Mouse (Mus musculus): Measurements from ENCODE around the gene Cep83. TPM values are rescaled to one million over a fixed set of nuclear protein-coding genes. Genes with fewer than 3 reads are reported as not detected.

Cep83 gene
- total RNA-seq, 2 experiments from 2014 or later = 32.3 to 34.6 TPM

- no peak for DNase-seq (ENCODE audit: extremely low spot score in 1 of 2, low spot score in 1 of 2)
Observed at GRCm38 (mm10) chr10:94771496-94771895, 83.0 kb downstream of the Cep83 start.

- DNase-seq (ENCODE audit: extremely low spot score in 1 of 2, low spot score in 1 of 2) = no peak
Observed at GRCm38 (mm10) chr10:94777576-94777975, 89.1 kb downstream of the Cep83 start.

DNA sequence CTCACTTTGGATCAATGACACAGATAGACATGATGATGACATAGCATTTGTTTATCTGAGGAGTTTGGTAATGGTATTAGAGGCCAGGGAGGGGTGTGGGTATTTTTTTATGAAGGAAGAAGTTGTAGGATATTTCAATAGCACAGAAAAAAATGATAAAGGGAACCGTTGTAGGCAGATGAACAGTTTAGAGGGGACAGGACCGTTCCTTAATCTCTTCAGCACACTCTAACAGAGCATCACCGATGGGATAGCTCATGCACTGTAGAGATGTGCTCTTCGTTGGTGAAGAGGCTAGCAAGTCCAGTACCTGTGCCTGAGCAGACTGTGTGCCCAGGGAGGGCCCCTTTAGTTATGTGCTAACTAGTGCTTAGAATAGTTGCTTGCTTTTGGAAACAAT lies 90.9 kb downstream of the Cep83 start:
- DNase-seq (ENCODE audit: extremely low spot score in 1 of 2, low spot score in 1 of 2) = no peak

- DNase-seq (ENCODE audit: extremely low spot score in 1 of 2, low spot score in 1 of 2) = no peak
Observed at GRCm38 (mm10) chr10:94780618-94781262, 92.3 kb downstream of the Cep83 start.

DNA sequence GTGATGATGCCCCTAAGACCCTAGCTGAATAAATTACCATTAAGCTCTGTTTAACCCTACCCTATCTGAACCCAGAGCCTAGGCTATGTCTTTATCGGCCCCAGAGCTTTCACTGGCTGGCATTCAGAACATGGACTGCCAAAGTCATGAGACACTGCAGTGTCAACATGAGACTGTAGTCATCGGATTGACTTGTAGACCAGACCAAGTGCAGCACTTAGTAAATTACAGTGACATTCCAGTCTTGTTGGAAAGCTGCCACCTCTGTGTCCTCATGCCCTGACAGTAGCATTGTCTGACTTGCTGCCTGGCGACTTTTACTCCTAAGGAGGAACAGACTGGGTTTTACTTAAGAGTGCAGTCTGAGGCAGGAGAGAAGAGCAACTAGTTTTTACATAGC lies 100.8 kb downstream of the Cep83 start:
- DNase-seq (ENCODE audit: extremely low spot score in 1 of 2, low spot score in 1 of 2) = no peak

GRCm38 (mm10) chr10:94793914-94794313 lies 105.5 kb downstream of the Cep83 start:
- DNase-seq (ENCODE audit: extremely low spot score in 1 of 2, low spot score in 1 of 2) = no peak

DNA sequence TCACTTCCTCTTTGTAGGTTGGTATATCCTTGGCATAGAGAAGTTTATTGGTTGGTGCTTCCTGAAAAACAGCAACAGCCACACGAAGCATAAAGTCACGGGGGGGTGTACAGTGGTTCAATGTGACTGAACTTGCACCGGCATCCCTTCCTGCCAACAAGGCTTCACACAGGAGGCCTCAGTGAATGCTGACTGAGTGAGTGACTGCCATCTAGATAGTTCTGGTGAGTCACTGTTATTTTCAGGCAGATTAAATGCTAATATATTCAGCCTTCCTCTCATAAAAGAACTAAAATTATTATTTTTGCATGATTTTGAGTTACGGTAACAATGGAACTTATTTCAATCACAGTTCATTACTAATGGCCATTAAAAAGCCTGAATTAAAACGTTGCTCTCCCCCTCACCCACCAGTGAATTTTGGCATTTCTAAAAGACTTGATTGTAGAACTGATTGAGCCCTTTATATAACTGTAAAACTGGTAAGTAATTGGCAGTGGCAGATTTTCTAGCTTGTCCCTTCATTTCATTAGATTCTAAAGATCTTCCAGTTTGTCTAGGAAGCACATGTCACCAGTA lies 106.3 kb downstream of the Cep83 start:
- DNase-seq (ENCODE audit: extremely low spot score in 1 of 2, low spot score in 1 of 2) = no peak

DNA sequence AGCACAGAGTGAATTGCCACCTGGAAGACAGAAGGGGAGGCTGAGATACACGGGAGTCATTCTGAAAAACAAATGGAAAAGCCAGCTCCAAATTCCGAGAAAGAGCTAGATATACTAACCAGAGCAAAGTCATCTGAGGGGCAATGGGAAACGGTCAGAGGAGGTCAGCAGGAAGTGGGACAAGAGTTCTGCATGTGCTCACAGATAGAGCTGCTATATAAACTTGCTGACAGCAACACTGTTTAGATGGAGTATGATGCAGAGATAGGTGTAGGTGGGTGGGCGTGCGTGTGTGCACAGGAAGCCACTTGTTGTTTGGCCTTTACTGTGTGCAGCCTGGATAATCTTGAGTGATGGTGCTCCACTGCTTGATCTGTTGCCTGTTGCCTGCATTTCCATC lies 109.7 kb downstream of the Cep83 start:
- DNase-seq (ENCODE audit: extremely low spot score in 1 of 2, low spot score in 1 of 2) = no peak

DNA sequence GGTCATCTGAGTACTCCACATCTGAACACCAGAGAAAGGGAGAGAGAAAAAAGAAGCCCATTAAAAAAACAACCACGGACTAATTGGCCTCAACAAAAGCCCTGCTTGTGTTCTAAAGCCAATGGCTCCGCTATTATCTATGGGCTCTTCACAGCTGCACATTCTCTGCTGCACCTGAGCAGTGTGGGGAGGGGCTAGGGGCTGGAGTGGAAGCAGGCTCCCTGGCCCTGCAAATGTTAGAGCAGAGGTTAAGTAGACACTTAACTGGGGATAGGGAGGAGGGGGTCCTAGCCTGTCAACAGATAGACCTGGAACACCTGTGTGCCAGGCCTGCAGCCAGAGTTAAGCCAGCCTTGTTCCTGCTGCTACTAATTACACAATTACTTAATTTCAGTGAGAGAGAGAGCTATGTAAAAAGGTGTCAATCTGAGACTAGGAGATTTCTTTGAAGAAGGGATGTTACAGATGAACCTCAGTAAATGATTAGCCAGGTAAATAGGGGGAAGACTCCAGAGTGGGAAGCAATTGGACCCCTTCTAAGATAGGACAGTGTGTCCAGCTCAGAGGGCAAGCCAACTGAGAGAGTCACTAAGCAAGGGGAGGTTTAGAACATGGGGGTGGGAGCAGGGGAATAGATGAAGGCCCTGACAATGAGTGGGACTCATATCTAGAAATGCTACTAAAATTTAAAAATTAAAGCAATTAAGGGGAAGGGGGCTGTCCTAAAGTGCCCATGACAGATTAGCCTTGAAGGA lies 111.2 kb downstream of the Cep83 start:
- DNase-seq (ENCODE audit: extremely low spot score in 1 of 2, low spot score in 1 of 2) = no peak

GRCm38 (mm10) chr10:94800677-94801354 lies 112.4 kb downstream of the Cep83 start:
- no peak for DNase-seq (ENCODE audit: extremely low spot score in 1 of 2, low spot score in 1 of 2)

DNA sequence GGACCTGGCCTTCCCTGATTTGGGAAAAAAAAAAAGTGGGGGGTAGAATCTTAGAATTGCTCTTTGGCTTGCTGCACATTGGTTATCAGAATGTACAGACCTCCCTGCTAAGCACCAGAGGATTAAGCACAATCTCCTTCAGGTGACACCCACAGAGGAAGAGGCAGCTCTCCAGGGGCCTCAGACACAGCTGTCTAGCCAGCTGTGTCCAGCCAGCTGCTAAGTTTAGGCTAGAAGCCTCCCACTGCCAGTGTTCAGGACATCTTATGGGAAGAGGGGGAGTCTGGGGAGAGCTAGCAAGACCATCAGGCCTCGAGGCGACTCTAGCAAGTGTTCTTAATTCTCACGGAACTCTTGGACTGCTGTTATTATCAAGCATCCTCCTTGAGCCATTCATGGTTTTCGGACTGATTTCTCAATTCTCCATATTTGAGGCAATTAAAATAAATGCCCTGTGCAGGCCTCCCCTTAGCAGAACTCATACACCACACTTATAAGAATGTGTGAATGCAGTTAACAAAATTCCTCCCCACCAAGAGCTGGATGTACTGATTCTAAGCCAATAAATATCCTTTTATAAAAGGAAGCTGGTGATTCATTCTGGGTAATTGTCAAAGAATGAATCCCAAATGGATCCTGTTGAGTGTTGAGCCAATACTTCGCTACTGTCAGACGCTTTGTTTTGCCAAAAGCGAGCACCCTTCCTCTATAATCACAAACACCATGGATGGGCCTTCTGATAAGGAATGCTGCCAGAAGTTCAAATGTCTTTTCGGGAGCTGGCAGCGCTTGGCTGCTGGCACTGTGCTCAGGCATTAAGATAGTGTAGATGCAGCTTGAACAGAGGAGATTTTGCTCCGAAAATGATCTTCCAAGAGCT lies 115.8 kb downstream of the Cep83 start:
- DNase-seq (ENCODE audit: extremely low spot score in 1 of 2, low spot score in 1 of 2) = no peak

GRCm38 (mm10) chr10:94804909-94805220 lies 116.4 kb downstream of the Cep83 start:
- DNase-seq (ENCODE audit: extremely low spot score in 1 of 2, low spot score in 1 of 2) = no peak

GRCm38 (mm10) chr10:94807323-94807722 lies 118.9 kb downstream of the Cep83 start:
- DNase-seq (ENCODE audit: extremely low spot score in 1 of 2, low spot score in 1 of 2) = no peak

DNA sequence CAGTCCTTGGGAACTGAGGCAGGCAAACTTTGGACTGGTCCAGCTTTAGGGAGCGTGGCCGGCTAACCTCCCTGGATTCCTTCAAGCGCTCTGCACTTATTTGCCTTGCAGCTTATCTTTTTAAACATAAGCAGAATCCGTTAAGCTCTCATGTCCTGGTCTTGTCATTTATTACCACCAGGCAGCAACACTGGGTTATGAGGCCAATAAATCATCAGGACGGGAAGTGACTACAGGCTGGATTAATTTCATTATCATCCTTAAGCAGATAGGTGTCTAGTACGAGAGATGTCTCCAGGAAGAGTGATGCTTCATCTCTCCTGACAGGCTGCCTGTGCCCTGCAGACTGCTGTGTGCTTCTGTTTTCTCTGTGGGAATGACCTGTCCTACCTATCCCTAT lies 119.8 kb downstream of the Cep83 start:
- DNase-seq (ENCODE audit: extremely low spot score in 1 of 2, low spot score in 1 of 2) = no peak

GRCm38 (mm10) chr10:94809946-94810472 lies 121.6 kb downstream of the Cep83 start:
- no peak for DNase-seq (ENCODE audit: extremely low spot score in 1 of 2, low spot score in 1 of 2)

- no peak for DNase-seq (ENCODE audit: extremely low spot score in 1 of 2, low spot score in 1 of 2)
Observed at GRCm38 (mm10) chr10:94811907-94812851, 123.7 kb downstream of the Cep83 start.

GRCm38 (mm10) chr10:94818127-94818526 lies 129.7 kb downstream of the Cep83 start:
- no peak for DNase-seq (ENCODE audit: extremely low spot score in 1 of 2, low spot score in 1 of 2)

GRCm38 (mm10) chr10:94818781-94819665 lies 130.6 kb downstream of the Cep83 start:
- no peak for DNase-seq (ENCODE audit: extremely low spot score in 1 of 2, low spot score in 1 of 2)
